Mouse (Mus musculus): ENCODE measurements around the gene Krt15.

DNA sequence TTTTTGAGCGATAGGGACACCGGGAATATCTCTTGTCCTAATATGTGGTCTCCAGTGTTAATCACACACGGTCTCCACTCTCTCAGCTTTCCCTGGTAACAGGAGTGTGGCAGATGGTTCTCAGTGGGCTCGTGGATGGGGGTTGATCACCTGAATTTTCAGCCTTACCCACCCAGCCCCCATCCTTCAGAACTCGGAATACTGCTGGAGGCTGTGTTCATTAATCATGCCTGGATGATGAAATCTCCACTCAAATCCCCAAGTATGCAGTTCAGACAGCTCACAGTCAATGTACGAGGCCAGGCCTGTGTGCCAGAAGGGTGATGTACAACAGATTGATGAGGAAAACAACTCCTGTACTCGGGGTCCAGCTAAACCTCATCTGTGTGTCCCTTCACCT is 10.8 kb downstream of the Krt15 start:
- TF ChIP-seq CTCF (conservative IDR thresholded peaks at IDR 0.05; ENCODE audit: low read length) (no peak), POU5F1 (IDR thresholded peaks at IDR 0.05; ENCODE audit: borderline replicate concordance, low read length) (no peak)

All from E14TG2a.4 (cell line).